Mouse (Mus musculus) cerebellum, adult 2 months (tissue): Measurements from ENCODE around the gene Zbtb16.

Experiments used
- CTCF ChIP-seq: fragments of 200-500 bp; IDR thresholded peaks from 2 replicates; pipeline ENCODE4 v1.5.1; 2011; ENCODE audit warnings: low read depth, mild to moderate bottlenecking, control low read depth, low read length, moderate library complexity, borderline replicate concordance; ENCODE audit not compliant: insufficient read depth
- POLR2A ChIP-seq: fragments of 200-500 bp; IDR thresholded peaks from 2 replicates; pipeline ENCODE4 v1.6.1; 2011; ENCODE audit warnings: low read length, control low read depth, borderline replicate concordance; ENCODE audit not compliant: insufficient read depth

DNA sequence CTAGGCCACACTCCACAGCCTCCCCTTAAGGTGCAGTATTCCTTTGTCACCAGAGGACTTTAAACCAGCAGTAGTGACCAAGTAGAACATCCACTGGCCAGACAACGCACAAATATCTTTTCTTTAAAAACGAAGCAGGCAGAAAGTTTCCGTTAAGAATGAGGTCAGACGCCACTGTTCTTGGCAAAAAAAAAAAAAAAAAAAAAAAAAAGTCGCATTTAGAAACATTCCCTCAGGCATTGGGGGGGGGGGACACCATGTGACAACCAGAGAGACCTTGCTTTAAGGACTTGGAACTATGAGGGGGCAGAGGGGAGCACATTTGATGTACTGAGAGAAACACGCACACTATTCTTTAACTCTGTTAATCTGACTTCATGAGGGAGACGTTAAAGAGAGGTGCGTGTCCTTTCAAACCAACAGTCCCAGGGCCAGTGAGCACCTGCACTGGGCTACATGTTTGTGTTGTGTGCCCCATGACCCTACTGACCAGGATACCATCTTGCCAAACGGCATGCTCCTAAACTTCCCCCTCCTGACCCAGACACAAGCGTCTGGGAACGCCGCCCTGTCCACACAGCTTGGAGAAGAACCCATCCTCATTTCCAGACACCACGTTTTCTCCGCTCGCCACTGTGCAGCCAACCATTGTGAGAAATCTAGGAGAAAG, 14.0 kb downstream of the Zbtb16 start:
- no peak for TF ChIP-seq POLR2A
- TF ChIP-seq CTCF = no peak
